Mouse (Mus musculus) effector memory CD4-positive, alpha-beta T cell, adult 5 months (primary cell): ENCODE measurements around the gene Speg. TPM values are rescaled to one million over a fixed set of nuclear protein-coding genes. Genes with fewer than 3 reads are reported as not detected.

Source experiments
- polyA plus RNA-seq: library from polyadenylated mRNA; unstranded; fragments of 100-300 nt; shearing (Covaris generic); gene quantifications from one replicate; pipeline ENCODE4 v1.2.1, GENCODE M21; 2017

The Speg gene
- polyA plus RNA-seq = 0.91 TPM

DNA sequence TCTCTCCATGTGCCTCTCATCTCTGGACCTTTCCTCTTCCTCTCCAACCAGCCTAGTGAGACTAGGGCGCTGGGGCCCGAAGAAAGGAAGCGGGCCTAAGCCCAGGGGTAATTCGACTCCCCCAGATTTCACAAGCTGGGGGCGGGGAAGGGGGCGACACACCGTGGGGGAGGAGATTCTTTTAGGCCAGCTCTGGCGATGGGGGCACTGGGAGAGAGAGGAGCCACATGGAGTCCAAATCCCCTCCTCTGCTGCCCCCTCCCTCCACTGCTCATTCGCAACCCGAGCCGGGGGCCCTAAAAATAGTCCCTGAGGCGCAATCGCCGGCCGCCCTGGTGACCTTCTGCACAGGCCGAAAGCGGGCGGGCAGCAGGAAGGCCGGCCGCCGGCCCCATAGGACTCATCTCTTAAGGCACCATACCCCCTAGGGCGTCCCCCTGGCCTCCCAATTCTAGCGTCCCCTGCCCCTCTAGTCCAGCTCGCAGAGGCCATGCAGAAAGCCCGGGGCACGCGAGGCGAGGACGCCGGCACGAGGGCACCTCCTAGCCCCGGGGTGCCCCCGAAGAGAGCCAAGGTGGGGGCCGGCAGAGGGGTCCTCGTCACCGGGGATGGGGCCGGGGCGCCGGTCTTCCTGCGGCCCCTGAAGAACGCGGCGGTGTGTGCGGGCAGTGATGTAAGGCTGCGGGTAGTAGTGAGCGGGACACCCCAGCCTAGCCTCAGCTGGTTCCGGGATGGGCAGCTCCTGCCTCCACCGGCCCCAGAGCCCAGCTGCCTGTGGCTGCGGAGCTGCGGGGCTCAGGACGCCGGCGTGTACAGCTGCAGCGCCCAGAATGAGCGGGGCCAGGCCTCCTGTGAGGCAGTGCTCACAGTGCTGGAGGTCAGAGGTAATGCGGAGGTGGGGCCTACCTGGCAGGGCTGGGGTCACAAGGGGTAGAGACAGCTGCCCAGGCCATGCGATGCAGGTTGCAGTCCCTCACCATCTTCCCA, at the start of gene Speg:
Speg (plus strand) TSS at position 348 of the 987 bp plus-strand sequence.

DNA sequence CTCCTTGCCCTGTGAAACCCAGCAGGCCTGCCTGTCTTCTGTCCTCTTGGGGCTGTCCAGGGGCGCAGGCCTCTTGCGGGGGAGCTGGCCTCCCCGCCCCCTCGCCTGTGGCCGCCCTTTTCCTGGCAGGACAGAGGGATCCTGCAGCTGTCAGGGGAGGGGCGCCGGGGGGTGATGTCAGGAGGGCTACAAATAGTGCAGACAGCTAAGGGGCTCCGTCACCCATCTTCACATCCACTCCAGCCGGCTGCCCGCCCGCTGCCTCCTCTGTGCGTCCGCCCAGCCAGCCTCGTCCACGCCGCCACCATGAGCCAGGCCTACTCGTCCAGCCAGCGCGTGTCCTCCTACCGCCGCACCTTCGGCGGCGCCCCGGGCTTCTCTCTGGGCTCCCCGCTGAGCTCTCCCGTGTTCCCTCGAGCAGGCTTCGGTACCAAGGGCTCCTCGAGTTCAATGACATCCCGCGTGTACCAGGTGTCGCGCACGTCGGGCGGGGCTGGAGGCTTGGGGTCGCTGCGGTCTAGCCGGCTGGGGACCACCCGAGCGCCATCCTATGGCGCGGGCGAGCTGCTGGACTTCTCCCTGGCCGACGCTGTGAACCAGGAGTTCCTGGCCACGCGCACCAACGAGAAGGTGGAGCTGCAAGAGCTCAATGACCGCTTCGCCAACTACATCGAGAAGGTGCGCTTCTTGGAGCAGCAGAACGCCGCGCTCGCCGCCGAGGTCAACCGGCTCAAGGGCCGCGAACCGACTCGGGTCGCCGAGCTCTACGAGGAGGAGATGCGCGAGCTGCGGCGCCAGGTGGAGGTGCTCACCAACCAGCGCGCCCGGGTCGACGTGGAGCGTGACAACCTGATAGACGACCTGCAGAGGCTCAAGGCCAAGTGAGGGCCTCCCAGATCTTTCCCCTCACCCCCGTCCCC, 14.7 kb upstream of the Speg start, which contains the start of gene Des:
Des (plus strand) TSS at position 218 of the 920 bp plus-strand sequence.

DNA sequence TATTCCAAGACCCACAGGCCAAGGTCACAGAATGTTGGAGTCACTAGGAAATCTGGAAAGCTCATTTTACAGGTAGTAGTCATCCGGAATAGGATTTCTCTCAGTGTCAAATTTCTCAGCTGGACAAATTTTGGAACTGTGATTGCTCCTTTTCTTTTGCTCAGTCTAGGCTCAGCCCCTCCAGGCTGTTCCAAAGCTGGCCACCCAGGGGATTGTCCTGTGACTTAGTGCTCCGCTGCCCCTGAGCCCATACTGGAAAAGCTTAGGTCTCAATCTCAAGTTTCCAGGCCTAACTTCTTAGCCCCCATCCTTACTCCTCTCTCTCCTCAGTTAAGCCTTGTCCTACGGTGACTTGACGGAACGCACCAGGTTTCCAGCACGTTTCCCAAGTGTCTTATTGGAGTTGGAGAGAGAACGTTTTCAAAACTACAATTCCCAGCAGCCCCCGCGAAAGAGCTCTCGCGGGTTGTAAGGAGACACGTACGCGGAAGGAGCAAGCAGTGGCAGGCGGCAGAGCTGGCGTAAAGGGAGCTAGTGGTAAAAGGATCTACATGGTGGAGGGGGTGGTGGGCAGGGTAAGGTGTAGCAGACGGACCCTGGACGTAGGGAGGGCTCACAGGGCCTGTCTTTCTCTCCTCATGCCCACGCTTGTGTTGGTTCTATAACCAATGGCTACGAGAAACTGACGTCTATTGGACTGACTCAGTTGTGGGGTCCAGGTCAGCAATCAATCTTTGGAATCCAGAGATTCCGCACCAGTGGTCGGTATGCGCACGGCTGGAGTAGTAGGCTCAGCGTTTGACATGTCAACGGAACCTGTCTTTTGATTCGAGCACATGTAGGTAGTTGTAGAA, 60.6 kb downstream of the Speg start, which contains the start of gene Gmppa:
Gmppa (plus strand) TSS at position 456 of the 854 bp plus-strand sequence.

GRCm38 (mm10) chr1:75450314-75451005, 75.4 kb downstream of the Speg start, which contains the start of gene Asic4:
Asic4 (plus strand) TSS chr1:75450436.

DNA sequence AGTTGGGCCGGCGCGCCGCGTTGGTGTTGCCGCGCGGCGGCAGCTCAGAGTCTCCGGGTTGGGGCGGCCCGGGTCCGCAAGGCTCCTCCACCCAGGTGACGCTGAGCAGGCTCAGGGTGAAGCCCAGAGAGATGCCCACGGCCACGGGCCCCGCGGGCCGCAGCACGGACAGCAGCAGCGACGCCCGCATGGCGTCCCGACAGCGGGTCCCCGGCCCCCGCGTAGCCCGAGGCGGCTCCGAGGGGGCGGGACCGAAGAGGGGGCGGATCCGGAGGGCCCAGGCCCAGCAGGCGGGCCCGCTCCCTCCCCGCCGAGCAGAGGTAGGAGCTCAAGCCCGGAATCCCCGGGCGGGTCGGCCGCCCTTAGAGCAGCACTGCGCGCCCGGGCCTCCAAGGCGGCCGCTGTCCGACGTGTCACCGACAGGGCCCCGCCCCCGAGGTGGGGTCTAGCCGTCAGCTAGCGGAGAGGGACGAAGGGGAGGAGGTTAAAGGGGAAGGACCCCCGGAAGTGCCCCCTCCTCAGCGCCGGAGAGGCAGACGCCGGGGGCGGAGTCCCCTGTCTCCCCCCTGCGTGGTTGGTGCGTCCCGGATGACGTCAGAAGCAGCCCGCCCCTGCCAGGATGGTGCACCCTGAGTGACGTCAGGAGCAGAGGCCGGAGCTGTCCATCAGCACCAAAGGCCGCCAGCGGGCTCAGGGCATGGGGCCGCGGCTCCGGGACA, 104.0 kb downstream of the Speg start, which contains the start of the genes Chpf and Tmem198:
Chpf (minus strand) TSS at position 392 of the 719 bp plus-strand sequence.
Tmem198 (plus strand) TSS at position 617 of the 719 bp plus-strand sequence.

Other genes starting within 250 kb of the Speg start
- 0.17 TPM for gene Slc23a3, start 241.4 kb upstream of the Speg start, polyA plus RNA-seq
- 172 TPM for gene Cnppd1, start 232.6 kb upstream of the Speg start, polyA plus RNA-seq
- gene Retreg2, start 232.5 kb upstream of the Speg start, polyA plus RNA-seq = 87.0 TPM
- 65.9 TPM for gene Zfand2b, start 206.7 kb upstream of the Speg start, polyA plus RNA-seq
- 5.0 TPM for gene Abcb6, start 194.9 kb upstream of the Speg start, polyA plus RNA-seq
- gene Ankzf1, start 183.1 kb upstream of the Speg start, polyA plus RNA-seq = 23.6 TPM
- 19.8 TPM for gene Atg9a, start 183.1 kb upstream of the Speg start, polyA plus RNA-seq
- gene Glb1l, start 164.5 kb upstream of the Speg start, polyA plus RNA-seq = 6.6 TPM
- 59.6 TPM for gene Stk16, start 164.5 kb upstream of the Speg start, polyA plus RNA-seq
- 309 TPM for gene Tuba4a, start 155.4 kb upstream of the Speg start, polyA plus RNA-seq
- gene A630095N17Rik, start 143.2 kb upstream of the Speg start, polyA plus RNA-seq = not detected
- gene Dnajb2, start 138.9 kb upstream of the Speg start, polyA plus RNA-seq = 151 TPM
- gene Ptprn, start 110.8 kb upstream of the Speg start, polyA plus RNA-seq = 0.17 TPM
- not detected for gene Resp18, start 96.9 kb upstream of the Speg start, polyA plus RNA-seq
- 48.6 TPM for gene Dnpep, start 57.3 kb upstream of the Speg start, polyA plus RNA-seq
- not detected for gene Des, start 15.0 kb upstream of the Speg start, polyA plus RNA-seq
- 72.5 TPM for gene Gmppa, start 60.6 kb downstream of the Speg start, polyA plus RNA-seq
- gene Asic4, start 75.1 kb downstream of the Speg start, polyA plus RNA-seq = not detected
- 33.8 TPM for gene Chpf, start 104.0 kb downstream of the Speg start, polyA plus RNA-seq
- gene Tmem198, start 104.2 kb downstream of the Speg start, polyA plus RNA-seq = 1.7 TPM
- gene Obsl1, start 131.2 kb downstream of the Speg start, polyA plus RNA-seq = 1.2 TPM
- not detected for gene Inha, start 131.8 kb downstream of the Speg start, polyA plus RNA-seq
- 32.1 TPM for gene Stk11ip, start 146.2 kb downstream of the Speg start, polyA plus RNA-seq
- gene Slc4a3, start 171.0 kb downstream of the Speg start, polyA plus RNA-seq = not detected